9 mouse cellular contexts compared by ENCODE assay signal in genomic region chr16:30513050-30514024, GRCm38 (mm10). TPM values are rescaled to one million over a fixed set of nuclear protein-coding genes. Genes with fewer than 3 reads are reported as not detected.
DNase-seq lines count a peak whose midpoint lies in the region; ATAC-seq and TF ChIP-seq lines count a peak whose summit lies in the region.
"Had no signal": no experiment of that assay in that cellular context is flagged by ENCODE, and none has a peak within 500 bp of the region (broad histone marks: within the 10 kb centered on the region; RNA-seq: fewer than 3 reads in every experiment).

No protein-coding gene starts in this region.

- H3K27ac ChIP-seq in embryonic facial prominence, embryonic 13.5 days, result peak overlapping the region; percentile 5; the same call in 1 of the 2 replicates
- no peak overlapping the region for H3K27ac ChIP-seq in embryonic facial prominence, embryonic 10.5 days (replicated peaks)
- H3K27ac ChIP-seq in midbrain, postnatal 0 days (ENCODE audit: low read depth, low read length), result no peak overlapping the region
- H3K27ac ChIP-seq in midbrain, embryonic 16.5 days (ENCODE audit: low read length), result no peak overlapping the region
- peak overlapping the region; percentile 81 for H3K27ac ChIP-seq in heart, embryonic 10.5 days

- no peak for TF ChIP-seq CTCF in midbrain, postnatal 0 days (IDR thresholded peaks at IDR 0.05)

- H3K4me1 ChIP-seq in embryonic facial prominence, embryonic 13.5 days, result peaks cover 35% of the 10 kb centered on the region
- H3K4me1 ChIP-seq in embryonic facial prominence, embryonic 10.5 days, result peaks cover 33% of the 10 kb centered on the region
- H3K4me1 ChIP-seq in midbrain, postnatal 0 days (ENCODE audit: insufficient read depth, low read length), result no peaks in the 10 kb centered on the region
- peaks cover 15% of the 10 kb centered on the region for H3K4me1 ChIP-seq in midbrain, embryonic 16.5 days (ENCODE audit: control insufficient read depth, insufficient read depth, low read length)
- H3K4me1 ChIP-seq in heart, embryonic 10.5 days, result peaks cover 49% of the 10 kb centered on the region

- no peak overlapping the region for H3K4me3 ChIP-seq in embryonic facial prominence, embryonic 13.5 days
- H3K4me3 ChIP-seq in embryonic facial prominence, embryonic 10.5 days, result no peak overlapping the region
- no peak overlapping the region for H3K4me3 ChIP-seq in midbrain, postnatal 0 days (ENCODE audit: low read depth, low read length)
- no peak overlapping the region for H3K4me3 ChIP-seq in midbrain, embryonic 16.5 days (ENCODE audit: low read depth, low read length)
- H3K4me3 ChIP-seq in heart, embryonic 10.5 days, result 0 out of 2 replicates have a peak overlapping the region, but pooled peaks have one; percentile 15

- no peak overlapping the region for H3K4me2 ChIP-seq in embryonic facial prominence, embryonic 13.5 days
- no peak overlapping the region for H3K4me2 ChIP-seq in midbrain, postnatal 0 days (ENCODE audit: low read depth, low read length, poor library complexity, severe bottlenecking)
- no peak overlapping the region for H3K4me2 ChIP-seq in midbrain, embryonic 16.5 days (ENCODE audit: low read length)

- H3K36me3 ChIP-seq in embryonic facial prominence, embryonic 13.5 days, result peaks cover 17% of the 10 kb centered on the region
- H3K36me3 ChIP-seq in embryonic facial prominence, embryonic 10.5 days (replicated peaks), result peaks cover 33% of the 10 kb centered on the region
- peaks cover 12% of the 10 kb centered on the region; the same call in 1 of the 2 replicates for H3K36me3 ChIP-seq in midbrain, postnatal 0 days (ENCODE audit: insufficient read depth, low read length)
- H3K36me3 ChIP-seq in midbrain, embryonic 16.5 days (ENCODE audit: control insufficient read depth, insufficient read depth, low read length), result peaks cover 15% of the 10 kb centered on the region
- peaks cover 20% of the 10 kb centered on the region; the same call in 1 of the 2 replicates for H3K36me3 ChIP-seq in heart, embryonic 10.5 days

- ATAC-seq in embryonic facial prominence, embryonic 13.5 days (ENCODE audit: insufficient number of reproducible peaks, insufficient read depth, low FRiP score, low TSS enrichment, low read depth), result no peak
- no peak for ATAC-seq in midbrain, postnatal 0 days (ENCODE audit: low FRiP score)
- ATAC-seq in midbrain, embryonic 16.5 days, result no peak

- DNase-seq in embryonic facial prominence, embryonic 10.5 days (ENCODE audit: low spot score), result no peak
- DNase-seq in midbrain, postnatal 0 days (ENCODE audit: low spot score), result peak; percentile 60
- no peak for DNase-seq in heart, embryonic 10.5 days (ENCODE audit: low spot score)
- peak; percentile 70 for DNase-seq in layer of hippocampus, adult 9-11 months
- no peak for DNase-seq in natural killer cell, adult 2 months (ENCODE audit: low spot score in 2 of 2)
- no peak for DNase-seq in ovary, postnatal 10 days (ENCODE audit: low spot score)

- H3K9me3 ChIP-seq in embryonic facial prominence, embryonic 13.5 days, result peaks cover 4% of the 10 kb centered on the region; the same call in 1 of the 2 replicates
- peaks cover 6% of the 10 kb centered on the region; the same call in 1 of the 2 replicates for H3K9me3 ChIP-seq in embryonic facial prominence, embryonic 10.5 days
- no peaks in the 10 kb centered on the region for H3K9me3 ChIP-seq in midbrain, postnatal 0 days (ENCODE audit: low read length)
- no peaks in the 10 kb centered on the region for H3K9me3 ChIP-seq in midbrain, embryonic 16.5 days (replicated peaks; ENCODE audit: control insufficient read depth, low read length, poor library complexity, severe bottlenecking)
- H3K9me3 ChIP-seq in heart, embryonic 10.5 days, result no peaks in the 10 kb centered on the region
- H3K9me3 ChIP-seq: G1E had no signal

- H3K27me3 ChIP-seq in embryonic facial prominence, embryonic 13.5 days, result no peaks in the 10 kb centered on the region
- H3K27me3 ChIP-seq in embryonic facial prominence, embryonic 10.5 days (replicated peaks; ENCODE audit: low read depth, poor library complexity, severe bottlenecking), result no peaks in the 10 kb centered on the region
- H3K27me3 ChIP-seq in midbrain, postnatal 0 days (ENCODE audit: insufficient read depth, low read length), result no peaks in the 10 kb centered on the region
- no peaks in the 10 kb centered on the region for H3K27me3 ChIP-seq in midbrain, embryonic 16.5 days (ENCODE audit: control insufficient read depth, insufficient read depth, low read depth, low read length)
- peaks cover 7% of the 10 kb centered on the region for H3K27me3 ChIP-seq in heart, embryonic 10.5 days (ENCODE audit: insufficient read depth, poor library complexity, severe bottlenecking)

- no peak overlapping the region for H3K9ac ChIP-seq in embryonic facial prominence, embryonic 13.5 days
- no peak overlapping the region for H3K9ac ChIP-seq in midbrain, postnatal 0 days (replicated peaks; ENCODE audit: low read length, poor library complexity, severe bottlenecking)
- H3K9ac ChIP-seq in midbrain, embryonic 16.5 days (ENCODE audit: low read depth, low read length), result no peak overlapping the region

- WGBS in embryonic facial prominence, embryonic 13.5 days, result 68% methylated on average over 20 of the region's 20 CpGs
- WGBS in embryonic facial prominence, embryonic 10.5 days, result 82% methylated on average over 20 of the region's 20 CpGs
- 72% methylated on average over 20 of the region's 20 CpGs for WGBS in midbrain, postnatal 0 days
- WGBS in midbrain, embryonic 16.5 days, result 75% methylated on average over 20 of the region's 20 CpGs
- 61% methylated on average over 20 of the region's 20 CpGs for WGBS in heart, embryonic 10.5 days

RNA-seq across cellular contexts. Expression of gene Tmem44, which starts 37.3 kb away (rescaled TPM):
- 32.5 and 32.7 TPM in 2 replicates for polyA plus RNA-seq in embryonic facial prominence, embryonic 13.5 days (2015; fragmentation: Nextera tagmentation; extraction: Ambion mirVana)
- polyA plus RNA-seq in embryonic facial prominence, embryonic 10.5 days (2016; fragmentation: Nextera tagmentation; extraction: Ambion mirVana), result 25.1 and 25.2 TPM in 2 replicates
- 114 and 124 TPM in 2 replicates for total RNA-seq in midbrain, postnatal 0 days (2014; rRNA removed)
- 64.3 and 67.7 TPM in 2 replicates for polyA plus RNA-seq in midbrain, postnatal 0 days (2015; fragmentation: Nextera tagmentation; extraction: Ambion mirVana)
- polyA plus RNA-seq in midbrain, embryonic 16.5 days (2015; fragmentation: Nextera tagmentation; extraction: Ambion mirVana), result 81.1 and 84.7 TPM in 2 replicates
- polyA plus RNA-seq in heart, embryonic 10.5 days (2016; fragmentation: Nextera tagmentation; extraction: Ambion mirVana), result 16.1 and 23.1 TPM in 2 replicates

Comparison
In these comparisons a context has a peak if more than half of its experiments do, and no peak if none do; other contexts are left out.
1. H3K27ac ChIP-seq: peak in embryonic facial prominence, embryonic 13.5 days (single experiment) and heart, embryonic 10.5 days (single experiment); none in embryonic facial prominence, embryonic 10.5 days (single experiment), midbrain, postnatal 0 days (single experiment) and midbrain, embryonic 16.5 days (single experiment).
2. DNase-seq: peak in midbrain, postnatal 0 days (single experiment) and layer of hippocampus, adult 9-11 months (single experiment); none in embryonic facial prominence, embryonic 10.5 days (single experiment), heart, embryonic 10.5 days (single experiment), natural killer cell, adult 2 months (0 of 2) and ovary, postnatal 10 days (single experiment).